Mouse (Mus musculus) embryonic fibroblast, embryonic 13.5 days (primary cell): Measurements from ENCODE around the gene Fam83b.

Experiments
- CTCF ChIP-seq: IDR thresholded peaks from 2 replicates; pipeline ENCODE4 v1.5.1; 2011; ENCODE audit warnings: mild to moderate bottlenecking, control low read depth, low read length, moderate library complexity, borderline replicate concordance; ENCODE audit not compliant: insufficient read depth
- POLR2A ChIP-seq: IDR thresholded peaks from 2 replicates; pipeline ENCODE4 v1.6.1; 2011; ENCODE audit warnings: low read depth, mild to moderate bottlenecking, control low read depth, low read length, moderate library complexity

DNA sequence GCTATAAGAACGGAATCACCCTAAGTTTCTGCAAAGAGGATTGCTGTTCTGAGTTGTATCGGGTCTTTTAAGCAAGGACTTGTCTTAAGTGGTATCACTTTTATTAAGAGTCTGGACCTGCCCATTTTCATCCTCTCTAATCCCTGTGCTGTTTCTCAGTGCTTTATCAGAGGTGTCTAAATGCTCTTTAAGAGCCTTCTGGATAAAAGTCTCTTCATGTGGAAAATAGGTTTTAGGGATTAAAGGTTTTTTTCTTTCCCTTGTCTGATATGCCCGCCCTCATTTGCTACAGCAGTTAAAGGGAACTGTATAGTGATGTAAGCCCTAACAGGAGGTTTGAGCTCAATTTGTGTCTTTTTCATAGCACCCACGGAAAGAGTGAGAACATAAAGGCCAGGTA lies 97.4 kb downstream of the Fam83b start:
- TF ChIP-seq POLR2A (no peak), CTCF (no peak)
